Mouse (Mus musculus): Measurements from ENCODE around the gene Fam136a.
"Not testable (repeated sequence)": the region's sequence is repeated elsewhere in the genome, so short reads cannot be mapped to it uniquely, and the experiment has no call there.

Gene Fam136a

GRCm38 (mm10) chr6:86366853-86367249, 1.4 kb downstream of the Fam136a start:
- DNase-seq (ENCODE audit: low read depth) = no peak

DNA sequence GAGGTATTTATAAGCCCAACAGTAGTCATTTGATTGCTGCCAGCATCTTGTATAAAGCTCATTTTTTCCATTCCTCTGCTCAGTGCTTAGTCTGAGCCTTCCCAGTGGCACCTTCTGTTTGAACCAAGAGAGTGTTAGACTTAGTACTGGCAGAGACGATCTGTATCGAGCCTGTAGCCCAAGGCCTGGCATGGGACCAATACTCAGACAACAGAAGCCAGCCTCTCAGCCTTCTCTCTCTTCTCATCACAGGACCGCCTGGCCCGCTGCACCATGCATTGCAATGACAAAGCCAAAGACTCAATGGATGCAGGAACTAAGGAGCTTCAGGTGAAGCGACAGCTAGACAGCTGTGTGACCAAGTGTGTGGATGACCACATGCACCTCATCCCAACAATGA, 3.0 kb downstream of the Fam136a start:
- DNase-seq (ENCODE audit: low read depth) = no peak

DNA sequence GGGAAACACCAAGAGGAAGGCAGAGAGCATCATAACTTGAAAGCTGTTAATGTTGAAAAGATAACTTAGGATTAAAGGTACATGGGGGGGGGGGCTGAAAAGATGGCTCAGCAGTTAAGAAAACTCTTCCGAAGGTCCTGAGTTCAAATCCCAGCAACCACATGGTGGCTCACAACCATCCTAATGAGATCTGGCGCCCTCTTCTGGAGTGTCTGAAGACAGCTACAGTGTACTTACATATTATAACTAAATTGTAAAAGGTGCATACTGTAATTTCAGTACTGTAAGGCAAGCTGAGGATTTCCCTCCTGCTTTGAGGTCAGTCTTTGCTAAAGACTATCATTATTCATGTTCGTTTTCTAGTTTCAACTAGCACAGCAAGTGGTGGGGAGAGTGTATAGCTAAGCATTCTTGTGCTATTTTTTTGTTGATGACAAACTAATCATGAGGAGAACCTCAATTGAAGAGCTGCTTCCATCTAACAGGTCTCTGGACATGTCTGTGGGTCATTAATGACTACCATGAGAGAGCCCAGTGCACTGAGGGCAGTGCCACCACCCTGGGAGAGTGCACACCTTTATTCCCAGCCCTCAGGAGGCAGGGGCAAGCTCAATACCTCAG, 4.8 kb downstream of the Fam136a start:
- peak; percentile 50 for DNase-seq (ENCODE audit: low read depth)

GRCm38 (mm10) chr6:86370764-86371339, 5.4 kb downstream of the Fam136a start, which contains the start of gene Snrpg:
Gene Snrpg (plus strand): TSS chr6:86371304.
- DNase-seq (ENCODE audit: low read depth) = no peak

- DNase-seq (ENCODE audit: low read depth) = peak; percentile 93
These were observed 6.0 kb downstream of the Fam136a start for GRCm38 (mm10) chr6:86371340-86371911.

DNA sequence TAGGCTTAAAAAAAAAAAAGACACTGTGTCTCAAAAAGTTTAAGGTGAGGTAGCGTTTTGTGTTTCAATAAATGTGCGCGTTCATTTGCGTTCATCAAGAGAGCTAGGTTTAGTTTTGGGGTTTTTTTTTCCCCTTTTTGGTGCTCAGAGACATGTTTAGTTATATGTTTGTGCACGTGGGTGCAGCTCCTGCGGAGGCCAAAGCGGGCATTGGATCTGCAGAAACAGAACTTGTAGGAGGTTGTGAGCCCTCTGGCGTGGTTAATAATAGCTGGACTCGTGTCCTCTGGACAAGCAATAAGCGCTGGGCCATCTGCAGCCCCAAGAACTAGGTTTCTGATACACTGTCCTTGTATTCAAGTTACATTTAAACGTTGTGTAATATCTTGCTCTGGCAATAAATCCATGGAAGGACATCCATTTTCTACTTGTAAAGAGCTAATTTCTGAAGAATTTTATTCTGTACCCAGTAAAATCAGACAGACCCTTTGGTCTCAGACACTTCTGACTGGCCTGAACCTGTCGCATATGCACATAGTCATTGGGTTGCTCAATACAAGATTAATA, 6.6 kb downstream of the Fam136a start:
- no peak for DNase-seq (ENCODE audit: low read depth)

GRCm38 (mm10) chr6:86373556-86373955, 8.1 kb downstream of the Fam136a start:
- DNase-seq (ENCODE audit: low read depth) = no peak

GRCm38 (mm10) chr6:86378341-86378740, 12.9 kb downstream of the Fam136a start:
- no peak for DNase-seq (ENCODE audit: low read depth)

DNA sequence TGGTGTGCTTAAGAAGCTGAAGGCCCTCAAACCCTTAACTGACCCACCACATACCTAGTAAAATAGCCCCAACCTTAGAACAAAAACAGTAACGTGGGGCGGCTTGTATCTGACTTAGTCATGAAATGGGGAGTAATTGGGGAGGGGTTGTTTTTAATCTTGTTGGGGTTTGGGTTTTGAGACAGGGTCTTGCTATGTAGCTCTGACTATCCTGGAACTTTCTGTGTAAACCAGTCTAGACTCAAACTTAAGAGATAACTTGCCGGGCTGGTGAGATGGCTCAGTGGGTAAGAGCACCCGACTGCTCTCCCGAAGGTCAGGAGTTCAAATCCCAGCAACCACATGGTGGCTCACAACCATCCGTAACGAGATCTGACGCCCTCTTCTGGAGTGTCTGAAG, 14.7 kb downstream of the Fam136a start:
- not testable (repeated sequence) for DNase-seq (ENCODE audit: low read depth)

GRCm38 (mm10) chr6:86382551-86382950, 17.1 kb downstream of the Fam136a start:
- no peak for DNase-seq (ENCODE audit: low read depth)

DNA sequence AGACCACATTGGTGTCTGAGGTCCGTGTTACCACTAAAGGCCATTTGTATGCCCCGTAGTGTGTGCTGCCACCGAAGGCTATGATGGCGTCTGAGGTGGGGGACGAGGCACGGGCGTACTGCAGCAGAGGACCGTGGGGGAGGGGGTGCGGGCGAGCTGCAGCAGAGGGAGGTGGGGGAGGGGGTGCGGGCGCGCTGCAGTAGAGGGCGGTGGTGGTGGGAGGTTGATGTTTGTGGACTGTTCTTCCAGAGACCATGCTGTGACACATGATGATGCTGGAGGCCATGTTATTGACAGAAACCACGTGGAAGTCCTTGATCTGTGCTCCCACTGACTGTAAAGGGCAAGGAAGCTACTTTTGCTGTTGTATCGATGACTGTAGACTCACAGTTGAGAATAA, 17.9 kb downstream of the Fam136a start:
- DNase-seq (ENCODE audit: low read depth) = no peak

DNA sequence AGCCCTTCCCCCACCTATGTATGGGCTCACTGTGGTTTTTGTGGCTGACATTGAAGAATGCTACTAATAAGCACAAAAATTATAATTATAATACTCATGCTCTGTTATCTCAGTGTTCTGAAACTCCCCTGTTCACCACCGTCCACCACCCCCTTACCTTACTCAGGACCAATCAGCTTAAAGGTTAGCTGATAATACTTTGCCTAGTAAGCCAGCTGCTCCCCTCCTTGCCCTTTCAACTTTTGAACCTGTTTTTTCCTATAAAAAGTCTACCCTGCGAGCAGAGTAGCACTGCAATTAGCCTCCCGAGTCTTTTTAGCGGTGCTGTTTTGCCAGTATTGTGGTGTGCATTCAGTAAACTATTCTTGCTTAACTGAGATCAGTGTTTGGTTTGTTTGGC, 19.2 kb downstream of the Fam136a start:
- no peak for DNase-seq (ENCODE audit: low read depth)

GRCm38 (mm10) chr6:86385362-86386104, 20.1 kb downstream of the Fam136a start:
- DNase-seq (ENCODE audit: low read depth) = no peak

GRCm38 (mm10) chr6:86387313-86387712, 21.9 kb downstream of the Fam136a start:
- no peak for DNase-seq (ENCODE audit: low read depth)

DNA sequence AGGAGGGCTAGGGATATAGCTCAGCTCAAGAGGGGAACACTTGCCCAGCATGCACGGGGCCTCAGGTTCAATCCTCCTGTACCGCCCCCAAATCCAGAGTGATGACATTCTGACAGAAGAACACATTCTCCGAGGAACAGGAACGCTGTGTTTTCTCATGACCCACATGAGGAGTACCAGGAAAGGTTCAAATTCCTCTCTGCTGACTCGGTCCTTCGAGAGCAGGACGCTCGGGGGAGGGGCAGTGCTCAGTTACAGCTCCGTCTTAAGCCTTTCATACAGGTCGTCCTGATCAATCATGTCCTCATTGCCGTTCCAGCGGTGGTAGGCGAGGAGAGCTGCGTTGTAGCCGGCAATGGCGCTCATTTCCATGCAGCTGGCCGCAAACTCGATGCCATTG, 23.0 kb downstream of the Fam136a start:
- no peak for DNase-seq (ENCODE audit: low read depth)

GRCm38 (mm10) chr6:86391326-86391725, 25.9 kb downstream of the Fam136a start:
- no peak for DNase-seq (ENCODE audit: low read depth)

- DNase-seq (ENCODE audit: low read depth) = no peak
These were observed 27.7 kb downstream of the Fam136a start for GRCm38 (mm10) chr6:86393187-86393586.

- DNase-seq (ENCODE audit: low read depth) = no peak
These were observed 28.8 kb downstream of the Fam136a start for GRCm38 (mm10) chr6:86394078-86394720.

DNA sequence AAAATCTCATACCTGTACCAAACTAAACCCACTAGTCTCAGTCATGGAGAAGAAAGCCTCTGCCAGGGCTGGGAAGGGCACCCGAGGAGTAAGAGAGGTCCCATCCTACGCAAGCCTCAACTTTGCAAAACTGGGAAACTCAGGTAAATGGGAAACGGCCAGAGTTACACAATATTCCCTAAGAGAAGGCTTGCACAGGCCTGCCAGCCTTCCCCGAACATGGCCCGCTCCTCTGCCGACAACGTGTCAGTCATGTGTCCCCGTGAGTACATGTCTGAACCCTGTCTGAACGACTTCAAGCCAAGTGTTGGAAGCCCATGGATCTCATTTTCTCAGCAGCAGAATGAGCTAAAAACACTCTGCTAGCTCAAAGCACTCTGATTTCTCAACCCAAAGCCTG, 29.6 kb downstream of the Fam136a start:
- DNase-seq (ENCODE audit: low read depth) = no peak

DNA sequence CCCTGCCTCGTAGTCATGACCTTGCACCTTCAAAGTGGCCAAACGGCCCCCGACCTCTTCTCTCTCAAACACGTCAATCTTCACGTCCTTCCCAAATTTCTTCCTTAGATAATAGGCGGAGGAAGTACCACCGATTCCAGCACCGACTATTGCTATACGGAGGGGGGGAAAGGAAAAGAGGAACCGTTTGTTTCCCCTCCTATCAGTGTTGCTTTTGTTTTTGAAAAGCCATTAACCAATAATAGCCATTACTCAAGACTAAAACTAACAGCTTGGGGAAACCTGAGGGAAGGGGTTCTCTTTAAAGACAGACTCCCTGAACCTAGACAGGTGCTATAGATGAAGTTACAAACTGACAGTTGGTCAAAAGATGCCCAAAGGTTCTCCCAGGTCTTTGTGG, 30.5 kb downstream of the Fam136a start:
- DNase-seq (ENCODE audit: low read depth) = no peak

DNA sequence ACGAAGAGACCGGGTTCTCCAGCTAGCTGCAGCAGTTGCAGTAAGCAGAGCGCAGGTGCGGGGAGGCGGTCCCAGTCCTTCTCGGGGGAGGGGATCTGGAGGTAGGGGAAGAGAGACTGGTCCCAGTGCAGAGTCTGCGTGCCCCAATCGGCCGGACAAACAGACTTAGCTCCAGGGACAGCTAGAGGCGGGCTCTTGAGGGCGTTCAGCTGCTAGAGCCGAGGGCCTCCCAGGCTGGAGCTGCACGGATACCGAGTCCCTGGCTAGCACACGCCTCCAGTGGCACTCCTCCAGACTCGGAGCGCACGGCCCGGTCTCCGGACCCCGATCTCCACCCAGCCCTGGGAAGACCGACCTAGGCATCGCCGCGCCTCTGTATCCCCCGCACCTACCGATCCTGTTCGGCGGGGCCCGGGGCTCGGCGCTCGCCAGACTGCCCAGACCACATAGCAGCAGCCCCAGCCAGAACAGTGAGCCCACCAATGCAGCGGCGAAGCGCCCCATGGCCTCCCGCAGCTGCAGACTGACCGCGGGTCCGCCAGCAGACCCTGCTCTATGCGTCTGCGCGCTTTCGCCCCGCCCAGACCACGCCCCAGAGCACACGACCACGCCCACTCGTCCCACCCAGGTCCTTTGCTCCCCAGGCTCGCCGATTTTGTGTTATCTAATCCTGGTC, 31.3 kb downstream of the Fam136a start, which contains the start of gene Pcyox1:
TSS of gene Pcyox1 (minus strand) at position 574 of the 676 bp plus-strand sequence.
- peak; percentile 73 for DNase-seq (ENCODE audit: low read depth)

Measured in c-Kit-positive CD71-positive TER-119-negative erythroid progenitor cells, embryonic 14.5 days (primary cell).